Mouse (Mus musculus) gastrocnemius, postnatal 36 days (tissue): Measurements from ENCODE around the gene Nit2. TPM values are rescaled to one million over a fixed set of nuclear protein-coding genes. Genes with fewer than 3 reads are reported as not detected.
"Not testable (repeated sequence)": the region's sequence is repeated elsewhere in the genome, so short reads cannot be mapped to it uniquely, and the experiment has no call there.

ENCODE experiments used
- DNase-seq, 2 experiments: peaks; one replicate each; pipeline ENCODE4 v3.0.0; 2022
- intact Hi-C: fragments of 180-260 bp; cut with DNase I; formaldehyde crosslinking; loops from one replicate; pipeline ENCODE4 v1.15.1; 2025
- long read RNA-seq, 2 experiments: library from polyadenylated mRNA; stranded (forward); transcript quantifications; one replicate each; pipeline ENCODE4 v2.0.0; 2021
- total RNA-seq, 2 experiments: library from RNA; stranded (reverse); gene quantifications; 2 replicates each; pipeline ENCODE4 v1.2.3; 2021

Gene Nit2
- 10 to 100 TPM; 24.1 to 25.1 TPM for total RNA-seq
- long read RNA-seq, experiment 1, transcript Nit2-201 (10 exons, 1,286 nt) = major isoform, 42 of 47 reads
- long read RNA-seq, experiment 1, partial matches to known transcripts = 1 of 47 reads
- long read RNA-seq, experiment 1, other reads (novel, unspliced or antisense) = 3 of 47 reads
- long read RNA-seq, experiment 2, transcript Nit2-201 (10 exons, 1,286 nt) = major isoform, 58 of 62 reads
- long read RNA-seq, experiment 2, partial matches to known transcripts = 3 of 62 reads
- long read RNA-seq, experiment 2, other reads (novel, unspliced or antisense) = 1 of 62 reads

DNA sequence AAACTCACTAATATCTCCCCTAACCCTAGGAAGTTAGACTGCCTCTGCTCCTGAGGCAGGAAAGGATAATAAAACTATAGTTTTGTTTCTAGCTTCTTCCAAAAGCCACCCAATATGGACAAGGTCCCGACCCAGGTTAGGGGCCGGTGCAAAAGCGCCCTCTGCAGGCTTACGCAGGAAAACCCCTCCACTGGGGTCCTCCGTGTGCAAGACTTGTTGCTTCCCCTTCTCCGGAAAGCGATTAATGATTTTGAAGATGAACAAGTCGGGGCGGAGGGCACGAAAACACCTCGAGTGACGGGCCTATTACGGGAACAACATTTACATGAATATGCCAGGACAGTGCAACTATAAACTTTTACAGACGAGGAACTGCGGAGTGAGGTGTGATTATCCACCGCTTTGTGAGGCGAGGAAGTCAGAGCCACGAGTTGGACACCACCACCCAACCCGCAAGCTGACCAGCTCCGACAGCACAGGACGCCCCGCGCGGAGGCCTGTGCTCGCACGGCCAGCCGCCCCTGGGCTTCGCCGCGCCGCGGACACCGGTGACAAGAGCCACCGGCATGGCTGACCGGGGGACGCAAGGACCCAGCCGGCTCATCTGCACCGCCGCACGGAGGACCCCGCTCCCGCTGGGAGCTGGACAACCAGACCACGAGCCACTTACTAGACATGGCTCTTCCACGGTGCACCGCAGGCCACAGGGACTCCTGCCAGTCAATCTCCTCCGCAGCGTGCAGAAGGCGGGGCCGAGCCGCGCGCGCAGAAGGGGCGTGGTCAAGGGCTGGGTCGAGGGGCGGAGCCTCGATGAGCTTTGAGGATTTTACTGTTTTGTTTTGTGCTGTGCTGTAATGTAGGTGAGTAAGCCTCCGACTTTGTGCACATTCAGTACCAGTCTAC, at the start of gene Nit2:
Gene Nit2 (minus strand): TSS at position 731 of the 903 bp plus-strand sequence.
- intact Hi-C loops = loop anchor here (5.0 to 10.0 kb wide), 2 partner anchors 45 to 392 kb away; partner anchors contain the start of gene Tomm70a
- DNase-seq = peak; percentile 93 to 94

DNA sequence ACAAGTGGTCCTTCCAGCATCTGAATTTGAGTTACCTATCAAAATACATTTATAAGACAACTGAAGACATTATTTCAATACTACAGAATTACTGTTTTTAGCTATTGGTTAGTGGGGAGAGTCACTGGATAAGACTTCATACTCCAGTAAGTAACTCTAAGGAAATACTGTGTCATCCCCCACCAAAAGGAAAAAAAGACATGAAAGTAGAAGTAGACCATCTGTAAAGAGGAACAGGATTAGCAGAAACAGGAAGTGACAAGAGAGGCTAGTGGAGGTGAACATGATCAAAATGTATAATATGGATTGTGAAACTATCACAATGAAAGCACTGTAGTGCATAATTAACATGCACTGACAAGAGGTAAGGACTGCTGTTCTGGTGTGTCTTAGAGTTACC, 48.8 kb upstream of the Nit2 start:
- intact Hi-C loops = no loop called here
- no peak for DNase-seq

DNA sequence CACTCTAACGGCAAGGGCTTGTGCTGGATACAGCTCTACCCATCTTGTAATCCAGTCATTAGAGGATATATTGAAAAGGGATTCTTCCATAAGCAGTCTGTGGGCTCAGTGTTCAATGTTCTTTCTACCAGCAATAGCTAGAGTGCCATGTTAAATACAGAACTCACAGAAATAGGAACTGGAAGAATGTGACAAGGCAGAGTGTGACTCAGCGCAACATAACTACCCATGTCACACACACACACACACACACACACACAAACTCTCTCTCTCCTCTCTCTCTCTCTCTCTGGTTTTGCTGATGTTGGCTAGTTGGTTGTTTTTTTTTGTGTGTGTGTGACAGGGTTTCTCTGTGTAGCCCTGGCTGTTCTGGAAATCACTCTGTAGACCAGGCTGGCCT, 43.9 kb upstream of the Nit2 start:
- DNase-seq = no peak
- intact Hi-C loops = no loop called here

DNA sequence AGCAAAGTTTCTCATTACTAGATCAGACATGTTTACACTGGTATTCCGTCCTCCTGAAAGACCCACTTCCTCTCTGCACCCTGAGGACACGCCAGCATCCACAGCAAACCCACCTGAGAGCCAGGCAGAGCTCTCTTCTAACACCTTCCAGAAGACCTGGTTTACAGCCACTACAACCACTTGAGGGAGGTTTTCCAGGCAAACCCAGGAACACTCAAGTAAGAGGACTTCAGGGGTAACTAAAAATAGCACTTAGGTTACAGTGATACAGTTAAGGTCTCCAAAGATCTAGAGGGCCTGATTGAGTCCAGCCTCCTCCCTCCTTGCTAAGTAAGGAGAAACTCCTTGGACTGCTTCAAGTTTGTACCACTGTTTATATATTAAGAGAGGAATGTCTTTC, 41.2 kb upstream of the Nit2 start:
- intact Hi-C loops = no loop called here
- no peak for DNase-seq

DNA sequence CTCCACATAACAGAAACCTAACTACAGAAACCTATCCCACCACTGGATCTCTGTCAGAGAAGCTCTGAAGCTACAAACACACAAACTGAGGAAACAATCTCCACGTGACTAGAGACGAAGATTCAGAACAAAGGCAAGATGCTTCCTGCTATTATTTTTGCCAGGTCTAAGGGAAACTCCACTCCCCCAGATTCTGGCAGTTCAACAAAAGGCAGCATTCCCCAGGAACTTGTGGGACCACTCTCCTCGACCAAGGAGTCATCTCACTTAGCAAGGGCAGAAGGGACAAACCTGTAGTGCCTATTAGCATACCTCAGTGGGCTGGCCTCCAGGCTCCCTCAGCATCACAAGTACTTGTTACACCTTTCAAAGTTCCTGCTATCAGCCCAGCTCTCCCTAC, 30.1 kb upstream of the Nit2 start:
- intact Hi-C loops = no loop called here
- no peak for DNase-seq

DNA sequence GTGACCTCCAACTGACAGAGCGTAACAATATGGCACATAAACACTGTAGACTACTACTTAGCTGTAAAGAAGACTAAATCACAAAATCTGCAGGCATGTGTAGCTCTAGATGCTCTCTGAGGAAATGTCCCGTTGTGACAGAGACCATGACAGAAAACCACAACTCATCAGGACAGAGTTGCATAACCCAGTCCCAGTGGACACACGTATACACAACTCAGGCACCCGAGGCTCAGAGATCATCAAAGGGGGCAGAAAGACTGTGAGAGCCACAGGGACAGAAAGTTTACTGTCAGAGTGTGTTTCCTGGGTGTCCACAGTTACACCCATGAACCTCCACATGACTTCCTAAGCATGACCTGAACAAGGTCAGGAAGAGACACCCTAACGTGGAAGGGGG, 29.4 kb upstream of the Nit2 start:
- intact Hi-C loops = no loop called here
- no peak for DNase-seq

DNA sequence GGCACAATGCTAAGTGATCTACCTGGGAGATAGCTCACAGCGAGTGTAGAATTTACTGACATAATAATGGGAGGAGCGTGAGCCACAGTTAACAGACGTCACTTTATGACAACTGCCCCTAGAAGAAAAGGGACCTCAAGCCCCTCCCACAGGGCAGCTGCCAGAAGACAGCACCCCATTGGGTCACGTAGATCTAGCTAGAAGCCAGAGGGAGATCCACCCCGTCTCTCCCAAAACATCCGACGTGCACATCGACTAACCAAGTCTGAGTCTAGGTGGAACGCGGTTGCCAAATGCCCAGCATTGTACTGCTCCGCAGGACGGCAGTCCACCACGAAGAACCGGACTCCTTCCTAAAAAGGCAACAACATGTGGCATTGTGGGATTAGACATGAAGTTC, 24.1 kb upstream of the Nit2 start:
- DNase-seq = no peak
- intact Hi-C loops = no loop called here

DNA sequence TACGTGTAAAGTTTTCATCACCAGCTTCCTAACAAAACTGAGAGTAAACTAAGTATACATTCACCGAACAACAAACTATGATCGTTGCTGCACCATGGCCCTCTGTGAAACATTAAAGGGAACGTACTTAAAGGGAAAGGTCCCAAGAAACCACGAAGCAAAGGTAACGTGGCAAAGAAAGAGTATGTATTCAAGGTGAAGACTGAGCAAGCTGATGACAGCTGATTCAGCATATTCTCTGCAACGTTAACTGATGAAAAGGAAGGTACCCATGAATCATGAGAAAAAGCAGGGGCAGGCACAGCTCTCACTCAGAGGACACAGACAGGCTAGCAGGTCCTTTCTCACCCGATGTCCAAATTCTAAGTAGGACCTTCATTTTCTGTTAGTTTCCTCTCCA, 23.2 kb upstream of the Nit2 start:
- intact Hi-C loops = no loop called here
- DNase-seq = no peak

DNA sequence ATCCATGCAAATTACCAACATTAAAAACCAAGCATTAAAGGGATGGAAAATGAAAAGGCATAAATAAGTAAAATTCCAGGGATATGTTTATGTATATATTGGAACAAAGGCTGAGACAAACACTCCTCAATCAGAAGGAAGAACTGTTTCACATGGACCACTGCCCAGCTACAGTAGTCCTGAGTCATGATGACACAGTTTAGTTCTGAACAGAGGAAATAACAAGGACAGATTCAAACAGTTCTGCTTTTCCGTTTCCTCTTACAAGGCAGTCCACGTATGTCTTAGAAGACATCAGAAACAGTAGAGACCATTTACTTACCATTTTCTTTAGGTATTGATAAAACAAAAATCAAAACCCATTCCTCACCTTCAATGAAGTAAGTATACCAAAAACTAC, 22.4 kb upstream of the Nit2 start:
- intact Hi-C loops = no loop called here
- DNase-seq = no peak

DNA sequence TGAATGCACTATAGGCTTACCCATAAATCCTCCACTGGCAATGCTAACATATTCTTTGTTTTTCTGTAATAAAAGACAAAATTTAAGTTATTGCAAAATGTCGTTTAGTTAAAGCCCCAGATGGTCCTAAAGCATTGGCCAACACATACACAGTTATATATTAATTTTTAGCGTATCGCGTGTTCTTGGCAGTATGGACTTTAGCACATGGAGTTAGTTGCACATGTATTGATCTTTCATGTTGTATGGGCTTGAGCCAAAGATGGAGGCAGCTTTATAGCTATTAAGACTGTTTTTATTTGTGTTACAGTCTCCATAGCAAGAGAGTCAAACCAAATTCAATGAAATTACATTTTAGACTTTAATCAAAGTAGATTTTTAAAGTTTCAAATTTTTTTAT, 19.5 kb upstream of the Nit2 start:
- intact Hi-C loops = no loop called here
- no peak for DNase-seq

DNA sequence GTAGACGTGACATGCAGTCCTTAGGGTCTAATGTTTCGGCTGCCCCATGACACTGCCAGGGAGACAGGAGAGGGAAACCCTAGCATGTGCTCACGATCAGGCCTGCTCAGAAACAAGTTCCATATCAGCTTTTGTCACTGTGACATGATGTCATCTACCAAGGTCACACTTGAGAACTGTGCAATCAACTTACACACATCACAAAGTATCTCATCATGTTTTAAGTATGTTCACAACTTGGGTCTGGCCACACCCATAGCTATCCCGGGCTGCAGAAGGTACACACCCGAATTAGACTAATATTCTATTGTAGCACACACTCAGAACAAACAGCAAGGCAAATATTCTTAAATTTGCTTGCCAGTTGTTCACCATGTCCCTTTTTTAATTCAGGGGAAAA, 14.9 kb upstream of the Nit2 start:
- DNase-seq = no peak
- intact Hi-C loops = no loop called here

DNA sequence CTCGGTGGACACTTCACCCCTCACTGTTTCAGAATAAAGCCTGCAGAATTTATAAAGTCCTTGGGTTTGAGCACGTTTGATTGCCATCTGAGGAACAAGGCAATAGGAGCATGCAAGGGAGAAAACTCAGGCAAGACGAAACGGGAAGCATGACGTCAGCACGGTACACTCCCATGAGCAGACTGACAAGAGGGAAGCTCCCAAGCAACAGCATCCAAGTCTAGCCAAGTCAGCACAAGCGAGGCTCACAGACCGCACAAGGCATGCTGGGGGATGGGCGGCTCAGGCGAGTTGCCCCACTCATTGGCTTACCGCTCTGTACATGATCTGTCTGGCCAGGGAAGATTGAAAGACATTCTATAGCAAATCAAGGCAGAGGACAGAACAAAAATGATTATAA, 14.0 kb upstream of the Nit2 start:
- DNase-seq = peak in 1 of 2 experiments; percentile 20
- intact Hi-C loops = no loop called here

DNA sequence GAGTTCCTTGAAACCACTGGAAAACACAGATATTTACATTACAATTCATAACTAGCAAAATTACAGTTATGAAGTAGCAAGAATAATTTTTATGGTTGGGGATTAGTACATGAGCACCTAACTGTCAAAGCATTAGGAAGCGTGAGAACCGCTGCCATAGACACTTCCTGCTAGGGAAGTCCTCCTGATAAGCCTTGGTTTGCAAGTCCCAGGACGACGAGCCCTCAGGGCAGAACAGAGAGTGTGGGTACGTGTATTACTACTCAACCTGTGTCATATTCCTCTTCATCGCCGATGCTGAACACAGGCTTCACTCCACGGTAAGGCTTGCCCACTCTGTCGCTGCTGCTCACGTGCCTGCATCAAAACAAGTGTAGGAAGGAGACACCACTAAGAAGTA, 10.5 kb upstream of the Nit2 start:
- no peak for DNase-seq
- intact Hi-C loops = no loop called here

DNA sequence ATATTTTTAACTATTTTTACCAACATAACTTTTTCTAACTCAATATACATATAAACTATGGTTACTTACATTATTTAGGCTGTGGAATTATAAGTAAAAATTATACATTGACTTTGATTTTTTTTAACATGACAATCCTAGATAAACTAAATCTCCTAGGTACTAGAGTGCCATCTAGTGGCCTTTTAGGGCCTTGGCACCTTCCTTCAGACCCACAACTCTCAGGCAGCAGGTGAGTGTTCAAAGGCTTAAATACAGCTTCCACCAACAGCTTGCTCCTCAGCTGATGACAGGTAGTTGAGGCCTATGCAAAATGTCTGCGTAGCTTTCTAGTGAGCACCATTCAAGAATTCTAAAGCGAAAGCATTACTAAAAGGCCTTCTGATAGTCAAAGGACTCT, 10.1 kb upstream of the Nit2 start:
- intact Hi-C loops = no loop called here
- no peak for DNase-seq

DNA sequence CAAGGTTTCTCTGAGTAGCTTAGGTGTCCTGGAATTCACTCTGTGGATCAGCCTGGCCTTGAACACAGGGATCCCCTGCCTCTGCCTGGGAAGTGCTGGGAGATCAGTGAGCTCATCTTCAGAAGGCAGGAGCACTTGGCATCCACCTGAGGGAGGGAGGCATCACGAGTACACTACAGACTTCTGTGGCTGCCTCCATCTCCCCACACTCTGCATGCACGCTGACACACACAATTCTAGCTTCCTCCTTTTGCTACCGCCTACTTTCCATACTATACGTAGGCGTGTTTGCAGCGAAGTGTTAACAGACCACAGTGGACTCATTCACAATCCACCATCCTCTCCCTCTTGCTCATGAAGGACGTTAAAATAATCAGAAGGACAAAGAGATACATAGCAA, 9.1 kb upstream of the Nit2 start:
- intact Hi-C loops = no loop called here
- no peak for DNase-seq

DNA sequence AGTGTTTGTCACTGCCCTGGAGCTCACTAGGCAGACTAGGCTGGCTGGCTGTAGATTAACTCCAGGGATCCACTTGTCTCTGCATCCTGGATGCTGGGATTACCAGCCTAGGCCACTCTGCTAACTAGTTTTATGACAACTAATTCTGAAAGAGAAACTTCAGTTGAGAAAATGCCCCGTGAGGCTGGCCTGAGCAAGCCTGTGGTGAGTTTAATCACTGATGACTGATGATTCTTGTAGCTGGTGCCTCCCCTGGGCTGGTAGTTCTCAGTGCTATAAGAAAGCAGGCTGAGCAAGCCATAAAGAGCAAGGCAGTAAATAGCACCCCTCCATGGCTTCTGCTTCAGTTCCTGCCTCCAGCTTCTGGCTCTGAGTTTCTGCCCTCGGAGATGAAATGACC, 8.6 kb upstream of the Nit2 start:
- intact Hi-C loops = no loop called here
- no peak for DNase-seq

DNA sequence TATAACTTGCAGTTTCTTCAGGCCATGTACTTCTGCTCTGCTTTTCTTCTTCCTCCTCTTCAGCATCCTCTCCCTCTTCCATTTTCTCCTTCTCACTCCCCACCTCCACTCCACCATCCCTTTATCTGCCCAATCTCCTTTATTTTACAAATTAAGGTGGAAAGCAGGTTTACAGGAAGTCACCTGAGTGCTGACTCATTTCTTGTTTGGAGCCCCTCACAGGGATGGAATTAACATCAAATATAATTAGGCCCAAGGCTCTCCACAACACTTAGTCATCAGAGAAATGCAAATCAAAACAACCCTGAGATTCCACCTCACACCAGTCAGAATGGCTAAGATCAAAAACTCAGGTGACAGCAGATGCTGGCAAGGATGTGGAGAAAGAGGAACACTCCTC, 7.3 kb upstream of the Nit2 start:
- DNase-seq, intact Hi-C loops: not testable (repeated sequence)

DNA sequence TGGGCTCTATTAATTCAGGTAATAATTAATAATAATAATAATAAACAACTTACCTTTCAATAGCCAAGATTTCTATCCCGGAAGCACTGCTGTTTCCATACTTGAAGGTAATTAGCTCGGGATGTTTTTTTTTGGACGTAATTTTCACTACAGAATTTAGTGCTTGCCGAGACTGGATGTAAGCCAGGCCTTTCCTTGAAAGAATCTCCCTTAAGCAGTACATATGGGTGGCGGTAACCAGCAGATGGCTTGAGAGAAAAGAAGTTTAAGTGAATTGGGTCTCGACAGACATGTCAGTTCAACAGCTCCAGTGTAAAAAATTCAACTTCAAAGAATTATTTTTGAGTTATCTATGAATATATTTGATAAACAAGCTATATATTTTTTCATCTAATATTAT, 4.4 kb upstream of the Nit2 start:
- intact Hi-C loops = no loop called here
- no peak for DNase-seq

DNA sequence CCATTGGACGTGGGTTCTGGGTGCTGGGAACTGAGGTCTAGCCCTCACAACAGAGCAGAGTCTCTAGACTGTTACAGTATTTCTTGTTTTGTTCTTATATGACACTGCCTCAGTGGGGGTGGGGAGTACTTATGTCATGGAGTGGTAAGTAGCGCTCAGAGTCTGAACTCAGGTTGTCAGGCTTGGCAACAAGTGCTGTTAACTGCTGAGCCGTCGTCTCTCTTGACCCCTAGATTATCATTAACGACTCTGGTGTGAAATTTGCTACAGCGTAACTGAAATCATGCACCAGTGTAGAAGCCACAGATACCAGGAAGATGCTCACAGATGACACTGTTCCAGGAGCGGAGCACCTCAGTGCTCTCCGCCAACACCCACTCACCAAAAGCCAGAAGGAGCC, 4.0 kb upstream of the Nit2 start:
- no peak for DNase-seq
- intact Hi-C loops = no loop called here

DNA sequence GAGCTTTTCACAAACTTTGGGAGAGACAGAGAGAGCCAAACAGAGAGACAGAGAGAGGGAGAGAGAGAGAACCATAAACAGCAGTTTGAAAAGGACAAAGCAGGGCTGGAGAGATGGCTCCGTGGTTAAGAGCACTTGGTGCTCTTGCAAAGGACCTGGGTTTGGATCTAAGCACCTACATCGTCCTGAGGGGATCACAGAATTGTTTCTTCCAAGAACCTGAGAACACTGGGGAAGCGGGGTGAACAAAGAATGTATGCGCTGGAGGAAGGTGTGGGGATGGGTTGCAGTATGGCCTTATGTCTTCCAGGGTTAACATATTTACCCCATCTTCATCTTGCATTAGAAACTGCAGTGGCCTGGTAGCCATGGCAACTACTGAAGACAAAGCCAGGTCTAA, 1.1 kb upstream of the Nit2 start:
- DNase-seq = no peak
- intact Hi-C loops = loop anchor here (5.0 to 10.0 kb wide), 2 partner anchors 46 to 393 kb away; partner anchors contain the start of gene Tomm70a

DNA sequence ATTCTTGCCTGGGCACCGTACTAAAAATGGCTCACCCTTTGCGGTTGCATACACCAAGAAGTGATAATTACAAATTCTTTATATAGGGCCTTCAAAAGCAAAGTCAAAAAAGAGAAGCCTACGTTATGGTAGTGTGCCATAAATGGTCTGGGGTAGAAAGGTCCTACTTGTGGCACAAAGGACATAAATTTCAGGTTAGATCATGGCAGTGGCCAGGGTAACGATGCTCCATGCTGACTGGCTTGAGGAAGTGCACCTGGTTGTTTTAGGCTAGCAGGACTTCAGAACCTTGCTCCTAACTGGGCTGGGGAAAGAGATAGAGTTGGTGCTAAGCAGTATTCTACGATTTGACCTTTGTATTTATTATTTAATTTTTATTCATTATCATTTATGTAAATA, 372 bp upstream of the Nit2 start:
- intact Hi-C loops = loop anchor here (5.0 to 10.0 kb wide), 2 partner anchors 45 to 393 kb away; partner anchors contain the start of gene Tomm70a
- DNase-seq = no peak

DNA sequence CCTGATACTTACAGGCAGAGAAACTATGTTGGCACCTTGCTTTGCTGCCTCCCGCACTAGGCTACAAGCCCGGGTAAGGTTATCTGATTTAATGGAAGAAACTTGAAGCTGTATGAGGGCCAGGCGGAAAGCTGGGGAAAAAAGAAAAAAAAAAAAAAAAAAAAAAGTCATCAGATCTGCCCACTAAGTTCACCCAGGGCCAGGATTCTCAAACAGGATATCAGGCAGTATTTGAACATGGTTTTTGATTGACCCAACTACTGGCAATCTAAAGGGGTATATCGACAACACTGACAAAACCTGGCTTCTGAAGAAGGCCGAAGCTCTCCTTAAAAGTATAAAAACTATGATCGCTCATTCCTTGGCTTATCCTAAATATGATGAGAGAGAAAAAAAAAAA, 1.1 kb downstream of the Nit2 start:
- no peak for DNase-seq
- intact Hi-C loops = loop anchor here (5.0 to 10.0 kb wide), 2 partner anchors 44 to 391 kb away; partner anchors contain the start of gene Tomm70a
